ENCODE assay signal across 30 mouse cellular contexts in genomic region chr10:77556631-77557030, GRCm38 (mm10). TPM values are rescaled to one million over a fixed set of nuclear protein-coding genes. Genes with fewer than 3 reads are reported as not detected.
DNase-seq lines count a peak whose midpoint lies in the region; ATAC-seq and TF ChIP-seq lines count a peak whose summit lies in the region.
"Had no signal": no experiment of that assay in that cellular context is flagged by ENCODE, and none has a peak within 500 bp of the region (broad histone marks: within the 10 kb centered on the region; RNA-seq: fewer than 3 reads in every experiment).

No protein-coding gene starts in this region.

- no peak overlapping the region for H3K9ac ChIP-seq in kidney, embryonic 14.5 days (ENCODE audit: low read depth, low read length)
- H3K9ac ChIP-seq: forebrain, postnatal 0 days; heart, embryonic 12.5 days; liver, embryonic 14.5 days; midbrain, embryonic 13.5 days; neural tube, embryonic 13.5 days had no signal

- H3ac ChIP-seq in C2C12 (ENCODE audit: control insufficient read depth, insufficient read length, low read depth) = no peak overlapping the region

- no peak for TF ChIP-seq CTCF in C2C12 (IDR thresholded peaks at IDR 0.05; ENCODE audit: control insufficient read depth, insufficient read depth, insufficient read length)

- H3K4me1 ChIP-seq in kidney, embryonic 14.5 days (ENCODE audit: control insufficient read depth, insufficient read depth, low read length) = no peaks in the 10 kb centered on the region
- H3K4me1 ChIP-seq: hindbrain, embryonic 10.5 days; midbrain, embryonic 13.5 days; neural tube, embryonic 13.5 days had no signal

- no peak overlapping the region for H3K4me2 ChIP-seq in kidney, embryonic 14.5 days (replicated peaks; ENCODE audit: low read depth, low read length)
- H3K4me2 ChIP-seq: heart, embryonic 12.5 days; midbrain, embryonic 13.5 days; neural tube, embryonic 13.5 days had no signal

- 91% methylated on average over 7 of the region's 7 CpGs for WGBS in kidney, embryonic 14.5 days

- H3K79me3 ChIP-seq in C2C12 (ENCODE audit: low read depth) = no peaks in the 10 kb centered on the region

- no peaks in the 10 kb centered on the region for H3K9me3 ChIP-seq in kidney, embryonic 14.5 days (ENCODE audit: control insufficient read depth, low read length)
- H3K9me3 ChIP-seq: heart, embryonic 12.5 days; hindbrain, embryonic 10.5 days; midbrain, embryonic 13.5 days; neural tube, embryonic 13.5 days had no signal

- no peak overlapping the region for H3K4me3 ChIP-seq in C2C12 (ENCODE audit: insufficient read depth, poor library complexity, severe bottlenecking)
- H3K4me3 ChIP-seq in kidney, embryonic 14.5 days (ENCODE audit: low read length) = no peak overlapping the region
- H3K4me3 ChIP-seq: erythroblast, embryonic 14.5 days; heart, adult 2 months; heart, embryonic 12.5 days; hindbrain, embryonic 10.5 days; midbrain, embryonic 13.5 days; neural tube, embryonic 13.5 days had no signal

- ATAC-seq in kidney, embryonic 14.5 days (ENCODE audit: low FRiP score, low TSS enrichment) = no peak
- ATAC-seq: forebrain, postnatal 0 days; hindbrain, embryonic 16.5 days; intestine, embryonic 16.5 days; midbrain, embryonic 13.5 days had no signal

- no peaks in the 10 kb centered on the region for H3K36me3 ChIP-seq in C2C12 (ENCODE audit: control insufficient read depth, insufficient read depth)
- no peaks in the 10 kb centered on the region for H3K36me3 ChIP-seq in kidney, embryonic 14.5 days (ENCODE audit: control insufficient read depth, insufficient read depth, low read length)
- H3K36me3 ChIP-seq: heart, embryonic 12.5 days; hindbrain, embryonic 10.5 days; midbrain, embryonic 13.5 days; neural tube, embryonic 13.5 days had no signal

- no peaks in the 10 kb centered on the region for H3K79me2 ChIP-seq in C2C12 (ENCODE audit: control insufficient read depth, insufficient read depth)

- no peak overlapping the region for H3K27ac ChIP-seq in kidney, embryonic 14.5 days (ENCODE audit: low read depth, low read length)
- H3K27ac ChIP-seq: heart, adult 2 months; hindbrain, embryonic 10.5 days; liver, embryonic 14.5 days; macrophage; midbrain, embryonic 13.5 days; neural tube, embryonic 13.5 days had no signal

- no peaks in the 10 kb centered on the region for H3K27me3 ChIP-seq in C2C12 (ENCODE audit: control insufficient read depth, insufficient read depth, insufficient read length)
- no peaks in the 10 kb centered on the region for H3K27me3 ChIP-seq in kidney, embryonic 14.5 days (ENCODE audit: control insufficient read depth, insufficient read depth, low read length)
- H3K27me3 ChIP-seq: midbrain, embryonic 13.5 days; neural tube, embryonic 13.5 days had no signal

- DNase-seq in CD4-positive helper T cell, adult 2 months (ENCODE audit: low read depth, low spot score) = peak; percentile 45
- peak; percentile 24 for DNase-seq in brain, adult 2 months (ENCODE audit: low read depth, low spot score)
- peak; percentile 39 to 54 for DNase-seq in layer of hippocampus, postnatal 14 days (ENCODE audit: low spot score in 2 of 2)
- DNase-seq in adrenal gland, adult (ENCODE audit: inconsistent age in 2 of 2, low spot score in 1 of 2) = no peak
- DNase-seq: adrenal gland, postnatal 10 days; B cell, adult 2 months; cerebellum, adult 11-12 months; forebrain, postnatal 0 days; heart, adult 2 months; kidney, adult 8-10 months; kidney, postnatal 14 days; liver; lung, adult 2 months; lung, postnatal 10 days; thymus, adult 2 months had no signal

TF ChIP-seq in C2C12, 6 proteins besides CTCF, POLR2A, EP300 and RAD21:
- TF ChIP-seq FOSL1 (IDR thresholded peaks at IDR 0.05; ENCODE audit: insufficient read depth, low read length, poor library complexity, severe bottlenecking) = no peak
- TF ChIP-seq CEBPB (IDR thresholded peaks at IDR 0.05; ENCODE audit: low read depth) = no peak
- TF ChIP-seq MAX (IDR thresholded peaks at IDR 0.05) = no peak
- TF ChIP-seq USF1 (IDR thresholded peaks at IDR 0.05; ENCODE audit: low read depth) = no peak
- TF ChIP-seq MYOD1 (IDR thresholded peaks at IDR 0.05; ENCODE audit: control insufficient read depth, insufficient read length, low read depth) = peak; percentile 33

RNA-seq across cellular contexts. Expression of gene Pttg1ip, which starts 24.9 kb away (rescaled TPM):
- polyA plus RNA-seq in C2C12 (2012; fragmentation: generic; extraction: Trizol) = 96.1 TPM
- total RNA-seq in layer of hippocampus, postnatal 14 days (2021) = 10 to 100 TPM; 77.4 to 79.9 TPM
- 104 and 144 TPM in 2 replicates for polyA plus RNA-seq in kidney, embryonic 14.5 days (2014; fragmentation: Nextera tagmentation; extraction: Ambion mirVana)

RNA-seq across cellular contexts. Expression of gene Itgb2, which starts 26.6 kb away (rescaled TPM):
- polyA plus RNA-seq in C2C12 (2012; fragmentation: generic; extraction: Trizol) = 0.47 TPM
- 1 to 10 TPM; 2.2 to 3.1 TPM for total RNA-seq in layer of hippocampus, postnatal 14 days (2021)
- 1.1 and 1.3 TPM in 2 replicates for polyA plus RNA-seq in kidney, embryonic 14.5 days (2014; fragmentation: Nextera tagmentation; extraction: Ambion mirVana)

RNA-seq across cellular contexts. Expression of gene Fam207a, which starts 41.0 kb away (rescaled TPM):
- polyA plus RNA-seq in C2C12 (2012; fragmentation: generic; extraction: Trizol) = 45.2 TPM
- total RNA-seq in layer of hippocampus, postnatal 14 days (2021) = 10 to 100 TPM; 32.3 to 34.9 TPM
- 28.8 and 36.5 TPM in 2 replicates for polyA plus RNA-seq in kidney, embryonic 14.5 days (2014; fragmentation: Nextera tagmentation; extraction: Ambion mirVana)

RNA-seq across cellular contexts. Expression of gene Sumo3, which starts 49.3 kb away (rescaled TPM):
- polyA plus RNA-seq in C2C12 (2012; fragmentation: generic; extraction: Trizol) = 152 TPM
- total RNA-seq in layer of hippocampus, postnatal 14 days (2021) = 100 to 1,000 TPM; 116 to 134 TPM
- polyA plus RNA-seq in kidney, embryonic 14.5 days (2014; fragmentation: Nextera tagmentation; extraction: Ambion mirVana) = 253 and 294 TPM in 2 replicates

RNA-seq across cellular contexts. Expression of gene Gm49325, which starts 49.4 kb away (rescaled TPM):
- 5.1 TPM for polyA plus RNA-seq in C2C12 (2012; fragmentation: generic; extraction: Trizol)
- 10 to 100 TPM; 12.6 to 19.9 TPM for total RNA-seq in layer of hippocampus, postnatal 14 days (2021)
- 1.2 and 1.8 TPM in 2 replicates for polyA plus RNA-seq in kidney, embryonic 14.5 days (2014; fragmentation: Nextera tagmentation; extraction: Ambion mirVana)
- total RNA-seq: forebrain, postnatal 0 days; megakaryocyte-erythroid progenitor cell, adult 5-6 weeks had no signal
- polyA plus RNA-seq: cortical plate, adult 2 months; erythroblast, embryonic 14.5 days; forebrain, embryonic 11.5 days; heart, adult 2 months; heart, embryonic 12.5 days; hindbrain, embryonic 16.5 days; intestine, embryonic 16.5 days; limb, embryonic 11.5 days; lung, adult 2 months; thymus, adult 2 months had no signal

Comparison
In these comparisons a context has a peak if more than half of its experiments do, and no peak if none do; other contexts are left out.
1. DNase-seq: peak in CD4-positive helper T cell, adult 2 months (single experiment), brain, adult 2 months (single experiment) and layer of hippocampus, postnatal 14 days (2 of 2); none in adrenal gland, adult (0 of 2).